Mouse (Mus musculus) forebrain, embryonic 12.5 days (tissue): ENCODE measurements around the gene Car1. TPM values are rescaled to one million over a fixed set of nuclear protein-coding genes. Genes with fewer than 3 reads are reported as not detected.
"Not testable (repeated sequence)": the region's sequence is repeated elsewhere in the genome, so short reads cannot be mapped to it uniquely, and the experiment has no call there.

Experiments
- ATAC-seq: fragments of 200-750 bp; cut with Nextera tagmentation; 2 replicates; pipeline ENCODE4 v1.8.0; 2017; ENCODE audit warnings: moderate TSS enrichment; ENCODE audit not compliant: low FRiP score
- H3K27ac ChIP-seq: fragments of 300-500 bp; sonication (generic); 2 replicates; pipeline ENCODE4 v1.5.1; 2016; ENCODE audit warnings: mild to moderate bottlenecking
- H3K27me3 ChIP-seq: fragments of 300-500 bp; sonication (generic); 2 replicates; pipeline ENCODE4 v1.6.1; 2016; ENCODE audit warnings: mild to moderate bottlenecking
- H3K36me3 ChIP-seq: fragments of 300-500 bp; sonication (generic); replicated peaks from 2 replicates; pipeline ENCODE4 v1.6.1; 2016; ENCODE audit warnings: mild to moderate bottlenecking
- H3K4me1 ChIP-seq: fragments of 300-500 bp; sonication (generic); 2 replicates; pipeline ENCODE4 v1.6.1; 2016
- H3K4me2 ChIP-seq: fragments of 300-500 bp; sonication (generic); 2 replicates; pipeline ENCODE4 v1.6.1; 2016; ENCODE audit warnings: mild to moderate bottlenecking, moderate library complexity
- H3K4me3 ChIP-seq: fragments of 300-500 bp; sonication (generic); replicated peaks from 2 replicates; pipeline ENCODE4 v1.5.1; 2016; ENCODE audit warnings: mild to moderate bottlenecking
- H3K9ac ChIP-seq: fragments of 300-500 bp; sonication (generic); 2 replicates; pipeline ENCODE4 v1.6.1; 2016; ENCODE audit warnings: mild to moderate bottlenecking
- H3K9me3 ChIP-seq: fragments of 300-500 bp; sonication (generic); 2 replicates; pipeline ENCODE4 v1.6.1; 2016
- WGBS: fragments of 180-500 bp; shearing (Covaris S2); methylation state at CpG from one replicate; pipeline ENCODE4 v1.1.7; 2016; 5-methylcytosine and 5-hydroxymethylcytosine counted together
- polyA plus RNA-seq: library from polyadenylated mRNA; unstranded; fragments of >200 nt; fragmentation: Nextera tagmentation; extraction: Ambion mirVana; gene quantifications from 2 replicates; pipeline ENCODE4 v1.2.1, GENCODE M21; 2016

Car1 gene
- polyA plus RNA-seq: not detected in 2 replicates

DNA sequence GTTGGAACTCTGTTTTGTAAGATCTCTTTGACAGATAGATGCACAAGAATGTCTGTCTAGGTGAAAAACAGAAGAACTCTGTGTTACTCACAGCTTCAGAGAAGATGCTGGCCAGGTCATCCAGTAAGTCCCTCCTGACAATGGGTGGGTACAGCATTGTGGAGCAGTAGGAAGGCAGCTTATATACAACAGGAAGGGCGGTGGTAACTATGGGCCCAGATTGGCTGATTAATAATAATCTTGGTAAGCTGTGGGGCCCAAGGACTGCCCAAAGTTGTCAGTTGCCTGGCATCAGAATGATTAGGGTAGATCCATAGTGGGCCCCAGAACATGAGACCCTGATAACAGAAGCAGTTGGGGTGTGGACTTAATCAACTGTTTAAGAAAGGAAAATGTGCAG, at the start of gene Car1:
Gene Car1, minus strand, starts transcription at position 158 of the 400 bp plus-strand sequence.
- 86% methylated on average over 1 of the region's 1 CpGs for WGBS
- Histone ChIP-seq H3K4me1 (no peaks in the 10 kb centered on the region), H3K4me3 (no peak within 1 kb of the TSS), H3K9me3 (no peaks in the 10 kb centered on the region), H3K36me3 (no peaks in the 10 kb centered on the region), H3K4me2 (no peak within 1 kb of the TSS), H3K27ac (no peak within 1 kb of the TSS), H3K9ac (no peak within 1 kb of the TSS), H3K27me3 (no peaks in the 10 kb centered on the region)
- no peak for ATAC-seq

DNA sequence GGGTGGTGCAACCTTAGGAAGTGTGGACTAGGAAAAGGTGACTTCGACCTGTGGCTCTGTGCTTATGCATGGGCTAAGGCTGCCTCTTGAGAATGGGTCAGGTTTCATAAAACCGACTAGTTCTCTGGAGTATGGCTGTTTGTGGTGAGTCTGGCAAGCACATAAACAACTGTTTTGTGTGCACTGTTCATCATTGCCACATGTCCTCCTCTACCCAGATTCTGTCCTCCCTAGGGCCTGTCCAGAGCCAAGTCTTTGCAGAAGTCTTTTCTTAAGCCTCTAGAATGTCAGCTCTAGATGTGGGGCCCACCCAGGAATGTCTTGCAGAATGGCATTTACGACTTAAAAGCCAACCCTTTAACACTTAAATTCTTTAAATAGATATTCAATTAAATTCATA, 49.7 kb upstream of the Car1 start:
- H3K4me1 ChIP-seq: peaks cover 11% of the 10 kb centered on the region
- H3K27ac ChIP-seq: no peak overlapping the region
- 90% methylated on average over 3 of the region's 3 CpGs for WGBS
- H3K4me2 ChIP-seq: no peak overlapping the region
- H3K27me3 ChIP-seq: no peaks in the 10 kb centered on the region
- no peaks in the 10 kb centered on the region for H3K36me3 ChIP-seq
- H3K4me3 ChIP-seq: no peak overlapping the region
- H3K9ac ChIP-seq: no peak overlapping the region
- no peaks in the 10 kb centered on the region for H3K9me3 ChIP-seq
- ATAC-seq: no peak

DNA sequence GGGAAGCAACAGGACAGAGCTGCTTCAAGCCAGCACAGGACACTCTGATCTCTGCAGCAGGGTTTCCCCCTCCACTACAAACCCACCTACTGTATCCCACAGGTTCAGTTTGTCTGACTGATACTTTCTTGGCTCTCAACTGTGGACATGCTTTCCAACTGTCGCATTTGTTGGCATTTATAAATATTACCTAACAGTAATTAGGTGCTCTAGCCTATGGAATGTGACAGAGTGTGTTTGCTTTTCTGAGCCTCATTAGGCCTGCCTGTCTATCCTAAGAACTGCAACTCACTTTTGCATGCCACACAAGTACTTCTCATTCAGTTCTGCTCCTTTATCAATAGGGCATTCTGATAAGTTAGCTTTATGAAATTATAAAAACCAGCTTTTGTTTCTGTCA, 46.3 kb upstream of the Car1 start:
- 82% methylated on average over 1 of the region's 1 CpGs for WGBS

DNA sequence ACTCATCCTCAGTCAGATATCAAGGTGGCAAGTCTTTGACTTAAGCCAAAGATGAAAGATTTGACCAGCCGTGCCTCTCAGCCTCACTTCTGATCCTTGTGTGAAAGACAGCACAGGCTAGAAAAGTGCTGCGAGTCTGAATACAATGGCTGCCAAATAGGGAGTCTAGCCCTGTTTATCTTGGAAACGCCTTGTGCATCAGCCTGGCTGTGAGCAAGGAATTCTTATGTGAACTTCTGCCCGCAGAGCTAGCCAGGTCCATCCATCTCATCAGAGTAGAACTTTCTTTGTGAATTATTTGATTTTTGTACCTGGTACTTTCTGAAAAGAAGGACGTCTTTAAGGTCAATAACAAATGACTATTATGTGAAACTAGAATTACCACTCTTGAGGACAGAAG, 45.8 kb upstream of the Car1 start:
- no peak for ATAC-seq
- no peak overlapping the region for H3K27ac ChIP-seq
- H3K4me1 ChIP-seq: no peaks in the 10 kb centered on the region
- 80% methylated on average over 5 of the region's 5 CpGs for WGBS
- no peaks in the 10 kb centered on the region for H3K9me3 ChIP-seq
- no peak overlapping the region for H3K9ac ChIP-seq
- no peak overlapping the region for H3K4me2 ChIP-seq
- H3K27me3 ChIP-seq: no peaks in the 10 kb centered on the region
- H3K4me3 ChIP-seq: no peak overlapping the region
- no peaks in the 10 kb centered on the region for H3K36me3 ChIP-seq

More for the DNA sequence above, 46.3 kb upstream of the Car1 start:
- H3K4me3 ChIP-seq: no peak overlapping the region
- H3K36me3 ChIP-seq: no peaks in the 10 kb centered on the region
- no peaks in the 10 kb centered on the region for H3K4me1 ChIP-seq
- H3K27me3 ChIP-seq: no peaks in the 10 kb centered on the region
- no peak overlapping the region for H3K9ac ChIP-seq
- ATAC-seq: no peak
- no peaks in the 10 kb centered on the region for H3K9me3 ChIP-seq
- no peak overlapping the region for H3K4me2 ChIP-seq
- H3K27ac ChIP-seq: no peak overlapping the region

DNA sequence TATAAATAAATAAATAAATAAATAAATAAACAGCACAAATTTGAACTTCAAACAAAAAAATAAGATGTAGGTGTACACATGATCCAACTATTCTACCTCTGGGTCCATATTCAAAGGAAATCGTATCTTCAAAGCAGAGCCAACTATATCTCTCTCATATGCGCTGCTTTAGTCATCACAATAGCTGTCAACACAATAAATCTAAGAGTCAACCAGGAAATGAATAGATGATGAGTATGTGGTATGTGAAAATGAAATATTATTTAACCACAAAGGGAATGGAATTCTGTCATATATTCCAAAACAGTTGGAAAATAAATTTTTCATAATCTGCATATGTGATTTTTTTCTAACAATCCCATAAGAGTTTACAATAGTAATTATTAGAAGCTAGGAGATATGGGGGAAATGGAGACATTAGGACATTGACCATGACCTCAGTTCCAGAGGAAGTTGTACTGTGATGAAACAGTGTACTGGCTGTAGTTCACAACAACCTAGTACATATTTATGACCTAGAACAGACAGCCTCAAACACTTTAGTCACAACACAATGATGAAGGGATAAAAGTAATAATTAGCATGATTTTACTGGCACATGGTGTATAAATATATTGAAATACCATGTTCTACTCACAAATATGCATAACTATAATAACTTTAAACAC, 40.6 kb upstream of the Car1 start:
- no peaks in the 10 kb centered on the region for H3K9me3 ChIP-seq
- H3K4me2 ChIP-seq: no peak overlapping the region
- H3K4me1 ChIP-seq: no peaks in the 10 kb centered on the region
- ATAC-seq: no peak
- H3K27ac ChIP-seq: no peak overlapping the region
- H3K9ac ChIP-seq: no peak overlapping the region
- no peaks in the 10 kb centered on the region for H3K36me3 ChIP-seq
- 89% methylated on average over 2 of the region's 2 CpGs for WGBS
- H3K27me3 ChIP-seq: no peaks in the 10 kb centered on the region
- H3K4me3 ChIP-seq: no peak overlapping the region

DNA sequence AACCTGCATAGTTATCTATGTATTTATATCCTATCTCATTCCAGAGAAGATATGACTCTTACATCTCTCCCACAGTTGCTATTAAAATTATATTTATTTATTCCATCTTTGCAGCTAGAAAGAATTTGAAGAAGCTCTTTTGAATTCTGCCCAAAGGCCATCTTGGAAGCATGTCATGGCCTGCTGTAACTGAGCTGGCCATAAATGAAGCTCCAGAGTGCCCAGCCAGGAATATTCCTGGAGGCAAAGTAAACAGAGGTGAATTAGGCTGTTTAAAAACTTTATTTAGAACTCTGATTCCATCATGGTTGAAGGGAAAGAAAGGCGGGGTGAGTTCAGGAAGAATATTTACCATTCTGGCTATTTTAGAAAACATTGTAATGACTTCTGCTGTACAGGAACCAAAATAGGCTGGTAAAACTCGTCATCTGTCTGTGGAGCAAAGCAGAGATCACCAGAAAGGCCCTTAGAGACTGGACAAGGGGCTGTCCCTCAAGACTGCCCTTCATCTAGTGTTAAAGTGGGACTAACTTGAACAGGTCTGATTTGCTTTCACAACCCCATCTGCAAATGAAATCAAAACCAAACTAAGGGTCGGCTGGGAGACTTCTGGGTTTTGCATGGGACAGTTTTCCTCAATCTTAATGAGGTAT, 31.4 kb upstream of the Car1 start:
- Histone ChIP-seq H3K27ac (no peak overlapping the region), H3K4me1 (no peaks in the 10 kb centered on the region), H3K27me3 (no peaks in the 10 kb centered on the region), H3K36me3 (no peaks in the 10 kb centered on the region), H3K4me2 (no peak overlapping the region), H3K9me3 (no peaks in the 10 kb centered on the region), H3K4me3 (no peak overlapping the region), H3K9ac (no peak overlapping the region)
- ATAC-seq: no peak
- WGBS: 81% methylated on average over 3 of the region's 3 CpGs

DNA sequence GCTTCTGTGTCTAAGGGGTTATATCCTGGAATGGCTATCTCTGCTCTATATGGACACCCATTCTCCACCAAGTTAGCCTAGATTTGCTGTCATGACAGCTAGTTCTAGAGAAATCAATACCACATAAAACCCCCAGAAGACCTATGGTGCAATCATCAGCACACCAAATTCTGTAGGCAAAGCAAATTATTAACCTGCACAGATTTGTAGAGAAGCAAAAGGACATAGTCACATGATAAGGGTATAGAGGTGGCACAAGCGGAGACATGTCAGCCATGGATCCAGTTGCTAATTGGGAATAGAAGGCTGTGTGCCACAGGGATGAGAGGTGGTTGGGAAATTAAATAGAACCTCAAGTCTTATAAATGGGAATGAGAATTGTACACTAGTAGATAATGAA, 30.8 kb upstream of the Car1 start:
- Histone ChIP-seq H3K9ac (no peak overlapping the region), H3K36me3 (no peaks in the 10 kb centered on the region), H3K4me2 (no peak overlapping the region), H3K9me3 (no peaks in the 10 kb centered on the region), H3K27ac (no peak overlapping the region), H3K4me3 (no peak overlapping the region), H3K4me1 (no peaks in the 10 kb centered on the region), H3K27me3 (no peaks in the 10 kb centered on the region)
- no peak for ATAC-seq
- 97% methylated on average over 1 of the region's 1 CpGs for WGBS

DNA sequence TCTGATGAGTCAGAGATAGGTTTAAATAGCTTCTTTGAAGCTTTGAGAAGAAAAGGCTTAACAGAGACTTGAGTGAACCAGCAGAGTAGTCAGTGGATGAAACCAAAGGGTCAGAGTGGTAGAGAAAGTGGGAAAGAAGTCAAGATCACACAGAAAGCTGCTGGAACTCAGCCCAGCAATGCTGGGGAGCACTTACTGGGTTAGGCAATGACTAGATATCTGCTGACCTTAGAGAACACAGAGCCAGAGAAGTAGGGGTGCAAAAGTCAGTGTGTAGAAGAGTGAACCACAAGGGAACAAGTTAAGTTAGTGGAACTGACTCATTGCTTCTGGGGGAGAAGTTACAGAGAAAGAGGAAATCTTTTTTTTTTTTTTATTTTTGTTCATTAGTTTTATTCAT, 24.6 kb upstream of the Car1 start:
- Histone ChIP-seq H3K9ac (no peak overlapping the region), H3K4me1 (no peaks in the 10 kb centered on the region), H3K27me3 (no peaks in the 10 kb centered on the region), H3K27ac (no peak overlapping the region), H3K36me3 (no peaks in the 10 kb centered on the region), H3K4me3 (no peak overlapping the region), H3K4me2 (no peak overlapping the region), H3K9me3 (no peaks in the 10 kb centered on the region)
- ATAC-seq: no peak

DNA sequence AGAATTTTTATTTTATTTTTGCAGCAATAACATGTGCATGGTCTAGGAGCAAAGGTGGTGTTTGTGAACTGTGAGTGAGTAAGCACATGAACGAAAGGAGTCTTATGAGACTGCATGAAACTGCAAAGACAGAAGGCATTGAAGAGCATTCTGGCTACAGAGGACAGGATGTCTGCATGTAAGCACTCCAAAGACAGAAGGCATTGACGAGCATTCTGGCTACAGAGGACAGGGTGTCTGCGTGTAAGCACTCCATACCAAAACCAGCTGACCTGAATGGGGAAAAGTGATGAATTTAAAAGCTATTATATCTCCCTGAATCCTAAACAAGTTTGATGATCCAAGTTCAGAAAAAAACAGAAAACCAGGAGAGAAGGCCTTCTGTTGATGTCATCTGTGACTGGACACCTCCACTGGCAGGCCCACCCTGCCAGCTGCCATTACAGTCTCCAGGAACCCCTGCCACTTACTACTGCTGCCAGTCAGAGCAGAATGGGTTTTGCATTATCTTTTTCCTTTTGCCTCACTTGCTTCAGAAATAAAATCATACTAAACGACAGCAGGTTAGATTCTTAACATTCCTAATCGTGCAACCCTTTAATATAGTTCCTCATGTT, 23.2 kb upstream of the Car1 start:
- WGBS: 86% methylated on average over 5 of the region's 5 CpGs
- H3K4me1 ChIP-seq: no peaks in the 10 kb centered on the region
- no peak for ATAC-seq

DNA sequence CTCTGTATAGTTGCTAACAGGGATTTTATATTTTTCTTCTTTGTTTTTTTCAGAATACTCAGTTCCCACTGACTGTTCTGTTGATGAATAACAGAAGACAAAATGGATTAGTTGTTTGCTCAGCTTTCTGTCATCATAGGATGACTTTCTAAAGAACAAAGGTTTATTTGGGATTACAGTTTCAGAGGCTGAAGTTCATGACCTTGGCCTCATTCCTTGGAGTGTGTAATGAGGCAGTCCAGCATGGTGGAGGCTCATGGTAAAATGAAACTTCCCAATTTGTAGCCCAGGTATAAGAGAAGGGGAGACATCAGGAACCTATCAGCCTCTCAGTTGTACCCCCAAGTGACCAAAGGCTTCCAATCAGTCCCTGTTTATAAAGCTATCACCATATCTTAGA, 20.7 kb upstream of the Car1 start:
- no peak overlapping the region for H3K27ac ChIP-seq

More for the DNA sequence above, 23.2 kb upstream of the Car1 start:
- Histone ChIP-seq H3K27ac (no peak overlapping the region), H3K36me3 (no peaks in the 10 kb centered on the region), H3K4me3 (no peak overlapping the region), H3K9ac (no peak overlapping the region), H3K4me2 (no peak overlapping the region), H3K27me3 (no peaks in the 10 kb centered on the region), H3K9me3 (no peaks in the 10 kb centered on the region)

DNA sequence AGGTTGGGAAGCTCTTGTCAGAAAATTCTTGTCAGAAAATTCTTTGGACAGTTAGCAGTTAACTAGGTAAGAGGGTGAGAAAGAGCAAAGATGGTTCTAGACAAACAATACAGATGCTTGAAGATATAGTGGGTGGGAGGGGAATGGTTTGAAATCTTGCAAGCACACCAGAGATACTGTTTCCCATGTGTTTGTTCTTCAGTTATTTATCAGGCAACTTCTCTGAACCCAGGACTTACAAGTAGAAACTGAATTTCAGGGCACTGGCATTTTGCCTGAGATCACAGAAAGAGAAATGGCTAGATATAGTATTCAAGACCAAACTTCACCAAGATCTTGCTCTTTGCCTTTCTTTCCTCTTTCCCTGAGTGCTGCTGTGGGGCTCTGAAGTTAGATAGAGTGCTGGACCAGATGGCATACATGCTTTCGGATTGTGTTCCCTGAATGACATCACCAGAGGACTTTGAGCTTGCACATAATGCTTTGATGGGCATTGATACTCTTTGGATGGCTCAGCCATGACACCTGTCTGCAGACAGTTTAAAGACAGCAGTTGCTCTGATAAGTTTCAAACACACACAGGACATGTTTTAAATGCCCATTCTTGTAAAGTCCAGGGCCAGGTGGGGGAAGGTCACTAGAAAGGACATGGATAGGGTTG, 11.8 kb upstream of the Car1 start:
- H3K9me3 ChIP-seq: no peaks in the 10 kb centered on the region
- no peak overlapping the region for H3K4me2 ChIP-seq
- 90% methylated on average over 1 of the region's 1 CpGs for WGBS
- H3K4me3 ChIP-seq: no peak overlapping the region
- H3K36me3 ChIP-seq: no peaks in the 10 kb centered on the region
- H3K4me1 ChIP-seq: no peaks in the 10 kb centered on the region
- no peaks in the 10 kb centered on the region for H3K27me3 ChIP-seq
- no peak overlapping the region for H3K27ac ChIP-seq
- no peak for ATAC-seq
- no peak overlapping the region for H3K9ac ChIP-seq

More for the DNA sequence above, 20.7 kb upstream of the Car1 start:
- no peaks in the 10 kb centered on the region for H3K27me3 ChIP-seq
- no peaks in the 10 kb centered on the region for H3K36me3 ChIP-seq
- no peaks in the 10 kb centered on the region for H3K4me1 ChIP-seq
- no peaks in the 10 kb centered on the region for H3K9me3 ChIP-seq
- H3K9ac ChIP-seq: no peak overlapping the region
- no peak for ATAC-seq
- H3K4me3 ChIP-seq: no peak overlapping the region
- H3K4me2 ChIP-seq: no peak overlapping the region

DNA sequence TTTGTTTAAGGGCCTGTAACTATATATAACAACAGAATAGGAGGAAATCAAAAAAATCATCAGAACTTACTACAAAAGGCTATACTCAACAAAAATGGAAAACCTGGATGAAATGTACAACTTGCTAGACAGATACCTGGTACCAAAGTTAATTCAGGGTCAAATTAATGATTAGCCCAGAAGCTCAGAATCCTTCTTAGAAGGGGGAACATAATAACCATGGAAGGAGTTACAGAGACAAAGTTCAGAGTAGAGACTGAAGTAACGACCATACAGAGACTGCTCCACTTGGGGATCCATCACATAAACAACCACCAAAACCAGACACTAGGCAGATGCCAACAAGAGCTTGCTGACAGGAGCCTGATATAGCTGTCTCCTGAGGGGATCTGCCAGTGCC, 7.2 kb upstream of the Car1 start:
- not testable (repeated sequence) for H3K27ac ChIP-seq, H3K36me3 ChIP-seq, ATAC-seq, H3K9me3 ChIP-seq, H3K9ac ChIP-seq, H3K4me2 ChIP-seq, H3K4me1 ChIP-seq, H3K4me3 ChIP-seq, H3K27me3 ChIP-seq
- WGBS: 93% methylated on average over 1 of the region's 1 CpGs
